Mouse (Mus musculus) urinary bladder, postnatal 25 days (tissue): Measurements from ENCODE around the gene Msantd3.

Experiments used
- DNase-seq: peaks from one replicate; pipeline ENCODE4 v3.0.0; 2022; ENCODE audit warnings: low spot score

Gene Msantd3

DNA sequence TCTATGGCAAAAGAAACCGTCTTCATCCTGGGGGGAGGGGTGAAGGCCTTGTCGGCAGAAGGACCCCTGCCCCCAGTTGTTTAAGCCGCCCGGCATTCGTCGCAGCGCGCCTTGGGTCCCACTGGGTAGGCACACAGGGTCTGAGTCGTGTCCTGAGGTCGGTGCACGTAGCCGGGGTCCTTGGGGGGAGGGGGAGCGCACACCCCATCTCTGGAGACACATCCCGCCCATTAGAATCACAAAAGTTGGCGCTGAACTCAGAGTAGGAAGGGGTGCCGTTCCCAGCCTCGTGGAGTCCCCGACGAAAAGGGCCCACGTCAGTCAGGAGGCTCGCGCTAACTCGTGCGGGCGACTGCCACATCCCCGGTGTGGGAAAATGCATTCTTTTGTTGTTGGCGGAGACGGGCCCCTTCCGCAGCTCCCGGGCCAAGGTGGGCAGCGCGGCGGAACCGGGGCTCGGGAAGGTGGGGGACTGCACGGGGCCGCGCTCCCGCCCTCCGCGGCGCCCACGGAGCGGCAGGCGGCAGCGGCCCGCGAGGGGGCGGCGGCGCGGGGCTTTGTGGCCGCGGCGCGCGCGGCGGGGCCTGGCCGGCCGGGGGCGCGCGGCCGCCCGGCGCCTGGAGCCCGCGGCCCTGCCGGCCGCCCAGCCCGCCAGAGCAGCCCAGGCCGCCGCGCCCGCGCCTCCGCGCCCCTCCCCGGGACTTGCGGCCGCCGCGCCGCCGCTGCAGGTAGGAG is at the start of gene Msantd3:
Gene Msantd3 (plus strand): TSS at position 95 of the 735 bp plus-strand sequence.
- peak; percentile 47 for DNase-seq

DNA sequence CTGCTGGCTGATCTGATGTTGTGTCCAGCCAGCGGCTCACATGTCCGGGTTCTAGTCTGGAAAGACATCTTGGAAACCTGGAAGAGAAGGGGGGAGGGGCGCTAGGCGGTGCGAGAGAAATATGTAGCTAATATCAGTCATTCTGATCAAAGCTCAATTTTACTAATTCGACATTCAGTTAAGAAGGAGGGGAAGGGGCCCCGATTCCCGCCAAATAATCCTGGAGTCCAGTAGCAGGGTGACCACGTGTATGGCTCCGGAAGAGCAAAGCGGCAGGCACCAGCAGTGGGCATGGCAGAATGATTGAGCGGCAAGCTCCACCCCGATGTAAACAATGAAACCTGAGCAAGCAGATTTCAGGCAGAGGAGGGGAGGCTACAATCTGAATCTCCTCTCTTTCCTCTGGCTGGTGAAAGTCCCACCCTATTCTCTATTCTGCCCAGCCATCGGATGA is 48.4 kb upstream of the Msantd3 start:
- DNase-seq = no peak

DNA sequence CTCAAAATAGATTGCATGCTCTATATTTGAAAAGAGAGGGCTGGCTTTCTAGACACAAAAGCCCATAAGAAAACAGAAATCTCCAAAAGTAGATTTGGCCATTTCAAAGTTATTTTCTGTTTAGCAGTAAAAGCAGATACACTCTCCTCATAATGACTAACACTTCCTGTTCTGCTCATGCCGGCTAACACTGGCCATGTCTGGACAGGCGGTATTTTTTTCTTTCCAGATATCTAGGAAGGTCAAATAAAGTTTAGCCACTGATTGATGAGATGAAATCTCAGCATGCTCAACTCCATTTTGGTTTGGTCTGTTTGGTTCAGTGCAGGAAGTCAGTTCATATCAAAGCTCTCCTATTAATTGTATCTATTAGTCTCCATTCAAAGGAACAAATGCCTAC is 47.2 kb upstream of the Msantd3 start:
- no peak for DNase-seq

DNA sequence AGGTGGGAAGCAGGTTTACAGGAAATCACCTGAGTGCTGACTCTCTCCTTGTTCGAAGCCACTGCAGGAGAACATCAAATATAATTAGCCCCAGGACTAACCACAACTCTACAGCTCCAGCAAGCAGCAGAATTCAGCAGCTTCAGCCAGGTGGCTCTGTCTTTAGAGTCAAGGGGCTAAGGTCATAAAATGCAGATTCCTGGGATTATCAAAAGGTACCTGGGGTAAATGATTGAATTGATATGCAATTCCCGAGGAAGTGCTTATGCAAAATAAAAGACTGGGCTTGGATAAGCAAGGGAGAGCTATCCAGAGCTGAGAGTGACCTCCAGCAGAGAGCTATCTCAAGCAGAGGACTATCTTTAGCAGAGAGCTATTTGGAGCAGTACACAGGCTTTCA is 28.9 kb upstream of the Msantd3 start:
- DNase-seq = no peak

DNA sequence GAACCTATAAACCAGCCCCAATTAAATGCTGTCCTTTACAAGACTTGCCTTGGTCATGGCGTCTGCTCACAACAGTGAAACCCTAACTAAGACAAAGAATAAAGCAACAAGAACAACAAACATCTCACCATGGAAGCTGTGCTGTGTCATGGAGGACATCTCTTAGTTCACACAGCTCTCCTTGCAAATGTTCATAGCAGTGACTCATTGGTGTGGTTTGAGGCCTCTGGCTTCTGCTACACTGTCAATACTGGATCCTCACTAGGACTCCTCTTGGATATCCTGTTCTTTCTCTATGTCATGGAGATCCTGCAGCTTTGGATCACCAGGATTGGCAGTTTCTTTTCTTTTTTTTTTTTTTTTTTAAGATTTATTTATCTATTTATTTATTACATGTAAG is 10.2 kb upstream of the Msantd3 start:
- no peak for DNase-seq

DNA sequence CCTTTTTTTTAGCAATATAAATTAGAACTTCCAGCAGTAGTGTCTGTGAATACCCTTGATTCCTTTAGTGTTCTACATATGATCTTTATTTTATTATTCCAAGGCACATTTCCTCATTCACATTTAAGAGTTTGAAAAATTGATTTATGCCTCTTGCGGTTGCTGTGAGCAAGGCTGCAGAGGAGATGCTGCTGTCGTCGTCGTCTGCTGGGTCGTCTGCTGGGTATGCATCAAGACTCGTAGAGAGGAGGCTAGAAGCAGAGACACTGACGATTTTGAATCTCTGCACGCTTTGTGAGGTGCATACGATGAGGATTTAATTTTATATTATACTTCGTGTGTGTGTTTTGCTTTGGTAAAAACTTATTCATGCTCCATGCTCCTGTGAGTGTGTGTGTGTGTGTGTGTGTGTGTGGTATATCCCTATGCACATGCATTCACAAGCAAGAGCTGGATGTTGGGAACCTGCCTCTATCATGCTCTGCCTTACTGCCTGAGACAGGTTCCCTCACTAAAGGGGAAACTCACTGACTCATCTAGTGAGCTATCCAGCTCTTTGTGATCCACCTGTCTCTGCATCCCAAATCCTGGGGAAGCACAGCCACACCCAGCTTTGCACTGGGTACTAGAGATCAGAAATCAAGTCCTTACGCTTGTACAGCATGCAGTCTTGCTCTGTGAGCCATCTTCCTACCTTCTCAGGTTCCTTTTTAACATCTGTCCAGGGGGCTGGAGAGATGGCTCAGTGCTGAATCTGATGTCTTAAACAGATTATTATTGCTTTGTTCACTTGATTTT is 7.7 kb upstream of the Msantd3 start:
- DNase-seq = no peak

DNA sequence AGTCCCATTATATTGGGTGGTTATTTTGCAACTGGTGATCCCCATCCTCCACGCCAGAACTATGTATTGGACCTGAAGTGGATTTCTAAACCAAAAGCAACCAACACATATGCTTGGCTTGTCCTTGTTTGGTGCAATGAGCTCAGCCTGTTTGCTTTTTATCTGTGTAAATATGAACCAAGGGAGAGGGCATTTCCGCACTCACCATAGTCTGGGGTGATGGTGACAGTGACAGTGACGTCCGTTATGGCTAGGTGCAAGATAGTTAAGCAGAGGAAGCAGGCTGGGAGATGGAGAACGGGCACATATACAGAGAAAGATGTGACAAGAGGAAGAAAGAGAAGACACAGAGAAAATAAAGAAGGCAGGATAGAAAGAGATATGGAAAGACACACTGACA is 3.5 kb upstream of the Msantd3 start:
- DNase-seq = no peak

DNA sequence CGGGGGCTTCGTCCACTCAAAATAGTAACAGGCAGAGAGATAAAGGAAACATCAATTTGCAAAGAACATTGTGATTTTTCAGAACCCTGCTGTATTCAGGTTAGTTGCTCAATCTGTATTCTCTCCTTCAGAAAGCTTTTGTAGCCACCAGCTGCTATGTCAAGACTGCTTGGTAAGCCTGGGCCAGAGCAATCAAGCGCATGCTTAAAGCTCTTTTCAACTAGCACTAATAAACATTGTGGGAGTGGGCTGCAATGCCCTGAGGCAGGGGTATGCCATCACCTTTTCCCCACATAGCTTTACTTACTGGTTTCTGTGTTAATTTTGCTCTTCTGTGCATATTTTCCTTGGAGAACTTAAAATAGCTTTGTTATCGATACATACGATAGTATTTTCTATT is 2.7 kb upstream of the Msantd3 start:
- no peak for DNase-seq

DNA sequence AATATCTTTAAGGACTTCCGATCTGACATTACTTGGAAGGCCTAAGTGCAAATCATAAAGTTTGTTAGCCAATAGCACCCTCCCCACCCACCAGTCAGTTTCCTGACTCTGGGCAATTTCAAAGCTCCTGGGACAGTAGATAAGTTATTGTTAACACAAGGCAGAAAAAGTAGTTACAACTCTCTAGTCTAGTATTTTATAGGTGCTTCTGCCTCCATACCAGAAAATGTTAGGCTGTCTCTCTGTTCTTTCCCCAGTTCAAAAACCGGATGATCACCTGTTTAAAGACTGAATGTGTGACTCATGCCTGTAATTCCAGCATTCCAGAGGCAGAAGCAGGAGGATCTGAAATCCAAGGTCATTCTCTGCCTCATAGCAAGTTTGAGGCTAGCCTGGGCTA is 1.2 kb upstream of the Msantd3 start:
- DNase-seq = no peak

DNA sequence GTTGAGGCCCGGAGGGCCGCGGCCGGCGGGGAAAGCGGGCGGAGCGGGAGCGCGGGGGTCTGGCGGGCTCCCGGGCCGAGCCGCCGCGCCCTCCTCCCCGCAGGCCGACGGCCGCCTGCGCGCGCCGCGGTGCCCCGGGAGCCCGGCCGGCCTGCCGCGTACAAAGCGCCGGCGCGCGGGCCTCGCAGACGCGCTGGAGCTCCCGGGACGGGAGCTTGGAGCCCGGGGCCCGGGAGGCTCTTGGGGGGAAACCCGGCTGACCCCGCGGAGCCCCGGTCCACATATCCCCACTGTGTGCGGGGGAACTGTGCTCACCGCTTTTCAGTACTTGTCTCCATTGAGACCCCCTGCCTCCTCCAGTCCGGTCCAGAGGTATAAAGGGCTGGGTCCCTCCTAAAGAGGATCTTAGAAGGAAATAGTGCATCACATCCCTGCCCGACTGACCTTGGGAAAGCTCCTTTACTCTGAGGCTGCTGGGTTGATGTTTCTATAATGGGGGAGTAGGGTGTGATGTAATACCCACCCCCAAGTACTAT is 909 bp downstream of the Msantd3 start:
- DNase-seq = peak; percentile 41

DNA sequence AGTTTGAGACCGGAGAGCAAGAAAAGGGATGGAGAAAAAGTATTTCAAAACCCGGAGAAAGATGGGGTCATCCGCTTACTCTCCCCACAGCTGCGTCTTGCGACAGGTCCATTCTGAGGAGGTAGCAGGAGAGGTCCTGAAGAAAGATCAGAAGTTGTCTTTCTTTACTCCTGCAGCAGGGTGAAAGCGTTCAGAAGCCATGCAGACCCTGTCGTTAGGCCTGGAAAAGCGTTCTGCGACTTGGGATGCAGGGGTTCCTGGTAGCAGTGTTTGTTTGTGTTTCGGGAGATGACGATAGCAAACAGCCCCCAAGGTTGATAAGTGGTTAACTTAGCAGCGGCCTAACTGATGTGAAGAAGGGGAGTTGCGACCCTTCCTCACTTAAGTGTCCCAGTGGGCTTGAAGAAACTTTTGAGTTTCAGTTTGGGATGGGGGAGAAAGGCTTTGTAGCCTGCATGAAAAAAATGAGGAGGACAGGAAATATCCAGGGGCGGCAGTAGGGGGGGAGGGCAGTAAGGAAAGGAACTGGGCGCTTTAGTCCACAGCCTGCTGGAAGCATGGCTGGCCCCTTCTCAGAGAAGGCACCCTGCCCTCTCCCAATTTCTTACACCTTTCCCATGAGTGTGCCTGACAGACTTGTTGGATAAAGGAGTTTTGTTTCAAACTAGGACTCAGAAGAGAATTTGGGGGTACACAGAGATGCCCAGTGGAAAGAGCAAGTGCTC is 2.0 kb downstream of the Msantd3 start:
- DNase-seq = no peak

DNA sequence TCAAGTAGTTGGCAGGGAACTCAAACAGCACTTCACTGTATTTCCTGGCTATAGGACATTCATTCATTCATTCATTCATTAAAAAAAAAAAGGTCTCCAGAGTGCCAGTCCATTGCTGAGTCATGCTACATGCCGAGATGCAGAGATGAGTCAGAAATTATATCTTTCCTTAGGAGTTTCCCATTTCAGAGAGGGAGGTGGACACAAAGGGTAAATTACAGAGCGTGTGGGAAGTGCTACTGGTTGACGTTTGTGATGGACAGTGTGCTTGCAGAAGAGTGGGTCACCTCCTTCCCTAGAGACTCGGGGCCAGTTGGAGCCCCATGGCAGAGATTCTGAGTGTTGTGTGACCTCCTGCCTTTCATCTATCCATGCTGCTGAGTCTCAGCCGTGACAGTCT is 2.6 kb downstream of the Msantd3 start:
- no peak for DNase-seq

DNA sequence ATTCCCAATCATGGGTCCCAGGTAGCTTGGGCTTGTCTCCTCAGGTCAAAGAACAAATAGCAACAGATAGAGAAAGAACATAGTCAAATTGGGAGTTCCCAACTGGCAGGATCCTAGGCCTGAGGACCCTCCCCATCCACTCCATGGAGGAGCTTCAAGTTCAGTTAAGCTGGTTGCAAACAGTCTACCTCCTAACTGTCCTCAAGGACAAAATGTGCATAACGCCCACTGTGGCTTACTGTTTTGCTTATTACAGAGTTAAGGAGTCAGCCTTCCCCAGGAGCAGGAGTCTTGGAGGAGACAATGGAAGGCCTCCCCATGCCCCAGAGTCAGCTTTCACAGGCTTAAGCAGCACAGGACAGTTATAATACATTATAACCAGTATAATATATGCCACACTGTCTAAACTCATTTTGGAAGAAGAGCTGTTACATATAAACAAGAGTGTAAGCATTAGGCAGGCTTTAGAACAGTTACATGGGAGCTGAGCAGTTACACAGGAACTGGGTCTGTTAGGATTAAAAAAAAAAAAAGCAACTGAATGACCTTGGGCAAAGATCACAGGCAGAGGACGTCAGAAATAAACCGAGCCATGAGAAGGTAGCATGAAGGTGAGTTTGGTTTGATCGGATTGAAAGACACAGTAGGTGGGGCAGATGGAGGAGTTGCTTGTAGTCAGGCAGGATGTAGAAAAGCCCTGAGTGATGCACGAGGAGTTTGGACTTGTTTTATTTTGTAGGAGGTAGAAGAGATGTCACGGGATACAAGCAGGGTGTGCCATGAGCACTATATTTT is 3.5 kb downstream of the Msantd3 start:
- DNase-seq = no peak

DNA sequence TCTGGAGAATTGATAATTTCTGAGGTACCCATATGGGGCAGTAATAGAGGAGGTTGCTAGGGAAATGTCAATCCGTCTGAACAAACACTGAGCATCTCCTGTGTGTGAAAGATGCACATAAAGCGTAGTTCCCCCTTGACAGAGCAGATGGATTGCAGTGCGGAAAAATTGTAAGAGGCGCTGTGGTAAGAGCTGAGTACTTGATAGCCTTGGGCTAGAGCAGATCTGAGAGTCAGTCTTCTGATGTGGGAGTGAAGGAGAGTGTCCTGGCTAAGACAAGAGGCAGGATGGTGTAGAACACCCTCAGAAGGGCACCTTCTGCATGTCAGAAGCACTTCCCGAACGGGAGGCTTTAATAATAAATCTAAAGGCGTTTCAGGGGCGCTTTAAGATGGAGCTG is 4.4 kb downstream of the Msantd3 start:
- no peak for DNase-seq

DNA sequence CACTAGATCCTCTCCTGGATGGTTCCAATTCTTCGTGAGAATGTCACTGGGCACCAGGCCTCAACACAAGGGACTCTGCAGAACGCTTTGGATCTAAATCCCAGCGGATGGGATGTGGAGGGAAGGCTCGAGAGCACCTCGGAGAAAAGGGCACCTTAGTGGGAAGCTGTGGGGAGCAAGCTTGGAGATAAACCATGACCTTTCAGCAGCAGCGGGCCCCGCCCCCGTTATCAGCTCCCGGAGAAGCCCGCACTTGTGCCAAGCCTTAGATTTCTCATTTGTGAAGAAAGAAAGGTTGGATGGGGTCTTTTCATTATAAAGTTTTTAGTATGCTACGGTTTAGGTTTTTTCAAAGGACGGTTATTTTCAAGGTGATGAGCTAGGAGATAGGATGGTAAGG is 6.2 kb downstream of the Msantd3 start:
- DNase-seq = no peak

DNA sequence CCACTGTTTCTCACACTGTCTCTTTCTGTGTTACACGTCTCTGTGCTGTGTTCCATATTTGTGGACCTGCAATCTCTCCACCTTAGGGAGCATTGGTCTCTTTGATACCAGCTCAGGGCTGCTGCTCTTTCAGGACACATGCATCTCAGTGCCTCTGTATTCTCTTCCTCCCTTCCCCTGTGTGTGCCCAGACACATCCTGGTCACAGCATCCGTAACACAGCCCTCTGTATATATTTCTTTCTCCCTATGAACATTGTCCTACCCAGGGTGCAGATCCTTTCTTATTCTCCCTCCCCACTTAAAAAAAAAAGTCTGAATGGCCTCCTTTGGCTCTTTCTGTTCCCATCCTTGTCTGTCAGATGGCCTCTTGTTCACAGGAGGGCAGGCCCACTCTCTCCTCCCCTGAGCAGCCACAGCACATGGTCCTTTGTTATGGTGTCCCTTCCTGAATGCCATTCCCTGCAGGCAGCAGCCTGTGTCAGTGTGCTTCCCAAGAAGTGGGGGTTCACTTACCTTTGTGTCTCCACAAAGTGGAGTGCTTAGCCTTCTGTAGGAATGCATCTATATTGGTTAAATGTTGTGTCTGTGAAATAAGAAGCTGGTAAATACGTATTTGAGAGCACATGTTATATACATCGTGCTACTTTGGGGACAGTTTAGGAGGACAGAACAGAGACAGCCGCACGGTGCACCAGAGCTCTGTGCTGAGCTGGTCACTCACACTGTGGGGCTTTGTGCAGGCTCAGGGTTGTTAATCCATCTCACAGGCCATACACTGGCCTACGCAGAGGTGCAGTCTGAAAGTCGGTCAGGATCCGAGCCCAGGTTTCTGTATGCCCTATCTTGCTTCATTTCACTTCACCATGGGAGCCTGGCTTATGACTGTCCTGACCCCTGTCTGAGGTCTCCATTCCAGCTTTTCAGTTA is 7.1 kb downstream of the Msantd3 start:
- DNase-seq = no peak

DNA sequence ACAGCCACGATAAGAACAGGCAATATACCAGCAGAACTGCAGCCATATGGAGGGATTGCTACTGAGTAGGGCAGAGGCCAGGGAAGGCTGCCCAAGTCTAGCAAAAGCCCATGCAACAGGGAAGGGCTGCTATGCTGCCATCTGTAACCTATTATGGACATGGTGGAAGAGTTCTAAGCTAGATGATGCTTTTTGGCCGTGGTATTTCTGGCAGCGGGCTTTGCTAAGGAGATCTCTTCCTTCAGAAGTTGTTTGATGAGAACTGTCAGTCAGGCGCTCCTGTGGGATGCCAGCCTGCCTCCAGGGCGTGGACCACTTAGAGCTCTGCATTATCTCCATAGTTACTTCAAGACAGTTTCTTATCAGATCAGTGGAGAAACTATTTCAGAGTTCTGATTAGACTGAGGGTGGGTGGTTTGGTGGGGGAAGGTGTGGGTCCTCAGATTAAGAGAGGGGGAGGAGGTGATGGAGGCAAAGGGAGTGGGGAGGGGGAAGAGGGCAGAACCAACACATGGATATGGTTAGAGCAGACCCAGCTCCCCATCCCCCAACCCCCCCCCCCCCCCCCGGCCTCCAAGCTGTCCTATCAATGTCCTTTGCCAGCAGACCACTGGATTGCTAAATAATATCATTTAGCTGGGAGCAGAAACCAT is 8.8 kb downstream of the Msantd3 start:
- DNase-seq = no peak

DNA sequence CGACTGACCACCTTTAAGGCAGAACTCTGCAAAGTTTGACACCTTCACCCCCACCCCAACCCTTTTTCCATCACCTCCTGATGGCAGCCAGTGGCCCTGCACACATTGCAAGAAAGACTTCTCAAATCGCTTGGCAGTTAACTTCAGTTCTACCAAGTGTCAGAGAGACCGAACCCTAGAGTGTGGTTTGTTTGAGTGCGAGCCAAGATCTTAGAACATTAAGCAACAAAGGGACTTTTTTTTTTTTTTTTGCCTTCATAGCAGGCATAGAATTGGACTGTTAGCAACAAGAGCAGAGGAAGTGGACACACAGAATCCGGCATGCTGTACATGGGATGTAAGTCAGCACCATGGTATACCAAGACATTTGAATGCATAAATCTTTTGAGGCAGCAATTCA is 9.9 kb downstream of the Msantd3 start:
- DNase-seq = no peak

DNA sequence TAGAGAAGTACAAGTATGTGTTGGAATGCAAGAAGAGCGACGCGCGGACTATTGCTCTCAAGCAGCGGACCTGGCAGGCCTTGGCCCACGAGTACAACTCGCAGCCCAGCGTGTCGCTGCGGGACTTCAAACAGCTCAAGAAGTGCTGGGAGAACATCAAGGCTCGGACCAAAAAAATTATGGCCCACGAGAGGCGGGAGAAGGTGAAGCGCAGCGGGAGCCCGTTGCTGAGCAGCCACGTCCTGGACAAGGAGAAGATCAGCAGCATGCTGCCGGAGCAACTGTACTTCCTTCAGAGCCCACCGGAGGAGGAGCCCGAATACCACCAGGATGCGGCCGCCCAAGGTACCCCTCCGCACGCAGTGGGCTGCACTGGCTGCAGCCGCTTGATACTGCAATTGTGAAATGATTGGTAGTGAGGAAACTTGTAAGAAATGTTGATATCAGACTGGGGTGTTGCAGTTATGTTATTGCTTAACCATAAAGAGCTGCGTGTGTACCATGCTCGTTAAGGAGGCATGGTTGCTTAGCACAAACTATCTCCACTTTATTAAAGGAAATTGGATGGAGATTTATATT is 12.8 kb downstream of the Msantd3 start:
- DNase-seq = no peak

DNA sequence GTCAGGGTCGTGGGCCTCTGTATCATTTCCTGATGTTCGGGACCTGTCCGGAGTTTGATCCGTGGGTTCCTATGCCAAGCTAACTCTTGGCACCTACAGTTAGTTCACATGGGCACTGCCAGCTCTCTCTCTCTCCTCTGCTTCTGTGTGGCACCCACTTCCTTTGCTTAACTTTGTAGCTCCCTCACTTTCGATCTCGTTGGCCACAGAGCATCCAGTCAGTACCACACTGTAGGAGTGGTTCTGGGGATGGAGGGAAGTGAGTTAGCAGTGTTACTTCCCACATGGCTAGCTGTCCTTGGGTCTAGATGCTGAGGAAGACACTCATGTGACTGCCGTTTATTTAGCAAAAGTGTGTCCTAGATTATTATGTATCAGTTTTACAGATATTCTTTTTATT is 14.4 kb downstream of the Msantd3 start:
- DNase-seq = no peak
